Mouse (Mus musculus) mature B cell (primary cell): ENCODE data around the gene Vmn2r12.
"Not testable (repeated sequence)": the region's sequence is repeated elsewhere in the genome, so short reads cannot be mapped to it uniquely, and the experiment has no call there.

Experiments used
- in situ Hi-C: fragments of 300-500 bp; cut with MboI; formaldehyde crosslinking; loops from 2 replicates; pipeline ENCODE4 v1.14.3; 2019

The Vmn2r12 gene

DNA sequence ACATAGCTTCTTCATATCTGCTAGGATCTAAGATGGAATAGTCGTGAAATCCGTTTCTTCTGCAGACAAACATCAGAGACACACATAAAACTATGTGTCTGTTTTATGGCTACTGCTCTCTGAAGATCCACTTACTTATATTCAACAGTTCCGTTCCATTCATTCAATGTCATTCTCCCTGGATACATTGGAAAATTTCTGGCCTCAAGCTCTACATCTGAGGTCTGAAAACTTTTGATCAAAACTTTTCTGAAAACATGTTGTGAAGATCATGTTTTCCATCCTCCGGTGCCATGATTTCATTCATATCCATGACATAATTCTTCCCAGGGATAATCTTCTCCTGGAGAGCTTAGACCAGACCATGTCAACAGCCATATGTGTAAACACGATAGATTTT, at the start of gene Vmn2r12:
TSS of gene Vmn2r12 (minus strand) at position 101 of the 400 bp plus-strand sequence.
- in situ Hi-C loops = not testable (repeated sequence)

DNA sequence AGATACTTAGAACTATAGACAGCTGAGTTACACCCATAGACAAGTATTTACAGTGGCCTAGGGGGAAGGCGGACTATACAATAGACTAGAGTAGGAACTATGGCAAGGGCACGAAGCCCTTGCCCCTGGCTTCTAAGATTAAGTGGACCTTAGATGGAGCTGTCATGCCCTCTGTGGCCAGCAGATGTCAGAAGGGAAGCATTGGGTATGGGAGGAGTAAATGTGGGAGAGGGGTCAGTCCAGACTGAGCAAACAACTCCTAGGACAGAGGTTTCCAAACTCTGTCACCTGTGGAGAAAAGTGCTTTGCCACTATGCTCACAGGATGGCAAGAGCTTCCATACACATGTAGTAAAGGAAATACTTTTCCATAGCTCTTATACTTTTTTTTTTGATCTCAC, 41.8 kb upstream of the Vmn2r12 start:
- in situ Hi-C loops = no loop called here

GRCm38 (mm10) chr5:109136731-109137130, 39.0 kb upstream of the Vmn2r12 start:
- in situ Hi-C loops = no loop called here

- in situ Hi-C loops = not testable (repeated sequence)
These were observed 1.3 kb downstream of the Vmn2r12 start for GRCm38 (mm10) chr5:109096482-109096881.

GRCm38 (mm10) chr5:109072016-109072415, 25.7 kb downstream of the Vmn2r12 start:
- in situ Hi-C loops = not testable (repeated sequence)

DNA sequence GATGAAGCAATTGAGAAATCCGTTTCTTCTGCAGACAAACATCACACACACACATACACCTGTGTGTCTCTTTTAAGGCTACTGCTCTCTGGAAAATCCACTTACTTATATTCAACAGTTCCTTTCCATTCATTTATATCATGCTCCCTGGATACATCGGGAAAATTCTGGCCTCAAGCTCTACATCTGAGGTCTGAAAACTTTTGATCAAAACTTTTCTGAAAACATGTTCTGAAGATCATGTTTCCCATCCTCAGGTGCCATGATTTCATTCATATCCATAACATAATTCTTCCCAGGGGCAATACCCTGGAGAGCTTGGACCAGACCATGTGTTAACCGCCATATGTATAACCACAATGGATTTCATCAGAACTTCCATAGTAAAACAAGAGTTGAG, 38.3 kb downstream of the Vmn2r12 start, which contains the start of gene Vmn2r11:
TSS of gene Vmn2r11 (minus strand) at position 101 of the 400 bp plus-strand sequence.
- in situ Hi-C loops = not testable (repeated sequence)

DNA sequence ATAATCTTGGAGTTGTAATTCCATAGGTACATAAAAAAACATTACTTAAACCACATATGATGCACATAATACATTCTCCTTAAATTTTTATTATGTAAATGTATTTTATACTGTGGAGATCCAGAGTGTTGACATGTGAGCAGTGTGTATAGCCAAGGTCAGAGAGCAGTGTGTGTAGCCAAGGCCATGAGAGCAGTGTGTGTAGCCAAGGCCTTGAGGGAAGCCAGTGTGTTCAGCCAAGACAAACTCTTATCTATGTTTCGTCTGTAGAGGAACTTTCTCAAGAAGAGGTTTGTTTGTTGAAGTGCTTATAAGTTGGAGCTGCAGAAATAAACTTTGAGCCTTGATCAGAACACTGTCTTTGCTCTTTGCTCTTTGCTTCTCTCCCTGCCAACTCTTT, 42.5 kb downstream of the Vmn2r12 start:
- in situ Hi-C loops = no loop called here
